Mouse (Mus musculus) cortical plate, adult 2 months (tissue): ENCODE results near the gene Siah3.

ENCODE experiments used
- CTCF ChIP-seq: fragments of 200-500 bp; IDR thresholded peaks from 2 replicates; pipeline ENCODE4 v1.5.1; 2011; ENCODE audit warnings: mild to moderate bottlenecking, control low read depth, low read length; ENCODE audit not compliant: insufficient read depth; ENCODE audit errors: extremely low read depth
- POLR2A ChIP-seq: fragments of 200-500 bp; IDR thresholded peaks from 2 replicates; pipeline ENCODE4 v1.6.1; 2011; ENCODE audit warnings: mild to moderate bottlenecking, low read length, control low read depth; ENCODE audit not compliant: insufficient read depth; ENCODE audit errors: extremely low read depth

- no peak for TF ChIP-seq POLR2A
- no peak for TF ChIP-seq CTCF
These were observed 1.9 kb upstream of the Siah3 start for GRCm38 (mm10) chr14:75453906-75454305.
